Mouse (Mus musculus): ENCODE measurements at regions not wholly inside any gene's neighbourhood (a gene's known extent, or its start where the extent isn't known, plus 50 kb on each side); places are given as distances from the start of the nearest gene placed in this dataset.
A peak's percentile ranks its signal among the peaks of the same experiment; 100 is the strongest.

DNA sequence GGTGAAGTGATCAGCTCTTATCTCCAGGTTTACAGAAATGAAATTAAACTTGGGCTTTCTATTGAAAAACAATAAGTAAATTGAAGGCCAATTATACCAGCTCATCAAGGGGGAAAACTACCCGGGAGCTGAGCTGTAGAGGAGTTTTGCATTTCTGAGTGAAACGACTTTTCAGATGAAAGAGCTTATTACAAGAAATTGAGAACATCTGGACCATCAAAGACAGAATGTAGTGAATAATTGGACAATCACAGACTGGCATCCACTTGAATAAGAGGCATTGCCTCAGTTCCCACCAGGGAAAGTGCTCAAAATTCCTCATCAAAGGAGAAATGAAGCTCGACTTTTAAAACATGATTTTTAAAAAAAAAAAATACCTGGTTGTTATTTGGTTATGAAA, 675.7 kb upstream of the Auts2 start:
- no peak for DNase-seq (ENCODE audit: low spot score)

GRCm38 (mm10) chr5:133198546-133198945, 655.4 kb upstream of the Auts2 start:
- no peak for DNase-seq (ENCODE audit: low spot score)

DNA sequence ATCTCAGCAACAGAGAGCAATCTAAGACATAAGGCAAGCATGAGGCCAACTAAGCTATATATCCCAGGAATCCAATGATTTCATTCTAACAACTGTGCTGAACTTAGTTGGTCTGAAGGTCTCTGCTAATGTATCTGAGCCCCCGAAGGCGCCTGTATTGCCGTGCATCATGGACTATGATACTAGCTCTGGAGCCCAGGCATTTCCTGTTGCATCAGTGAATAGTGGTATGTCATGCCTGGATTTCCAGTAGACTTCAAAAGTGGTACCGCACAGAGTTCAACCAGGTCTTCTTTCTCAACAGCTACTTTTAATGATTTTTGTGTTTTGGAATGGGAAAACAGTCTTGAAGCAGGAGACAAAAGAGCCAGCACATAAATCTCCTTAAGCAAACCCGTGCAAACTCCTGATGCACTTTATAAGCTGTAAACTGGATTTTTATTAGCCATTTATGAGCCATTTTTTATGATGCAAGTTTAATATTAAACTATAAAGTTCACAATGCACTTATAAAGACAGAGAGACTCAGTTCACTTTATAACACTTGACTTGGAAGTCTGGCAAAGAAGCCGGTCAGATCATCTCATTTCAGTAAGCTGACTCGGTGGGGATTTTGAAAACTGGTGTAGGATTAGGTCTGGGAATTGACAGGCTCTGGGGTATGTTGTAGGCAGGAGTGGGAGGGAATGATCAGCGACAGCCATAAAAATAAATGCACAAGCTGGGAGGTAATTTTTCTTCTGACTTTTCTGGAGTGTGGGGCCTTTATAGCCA, 646.8 kb upstream of the Auts2 start:
- DNase-seq (ENCODE audit: low spot score): no peak

DNA sequence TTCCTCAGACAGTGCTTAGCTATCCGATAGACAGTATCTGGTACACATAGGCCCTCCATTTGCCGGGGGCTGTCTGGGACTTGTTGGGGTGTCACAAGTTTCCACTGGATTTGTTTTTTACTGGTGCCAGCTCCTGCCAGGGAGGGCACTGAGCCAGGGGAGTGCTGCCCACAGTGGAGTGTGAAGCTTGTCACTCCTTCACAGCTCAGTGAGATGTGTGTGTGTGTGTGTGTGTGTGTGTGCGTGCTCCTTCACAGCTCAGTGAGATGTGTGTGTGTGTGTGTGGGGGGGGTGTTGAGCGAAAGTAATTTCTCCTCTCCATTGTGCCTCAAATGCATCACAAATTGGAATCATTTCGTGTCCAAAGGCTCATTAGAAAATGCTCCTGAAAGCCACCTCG, 632.5 kb upstream of the Auts2 start:
- DNase-seq (ENCODE audit: low spot score): no peak

- DNase-seq (ENCODE audit: low spot score): peak; percentile 91
These were observed 630.1 kb upstream of the Auts2 start for GRCm38 (mm10) chr5:133173155-133173723.

DNA sequence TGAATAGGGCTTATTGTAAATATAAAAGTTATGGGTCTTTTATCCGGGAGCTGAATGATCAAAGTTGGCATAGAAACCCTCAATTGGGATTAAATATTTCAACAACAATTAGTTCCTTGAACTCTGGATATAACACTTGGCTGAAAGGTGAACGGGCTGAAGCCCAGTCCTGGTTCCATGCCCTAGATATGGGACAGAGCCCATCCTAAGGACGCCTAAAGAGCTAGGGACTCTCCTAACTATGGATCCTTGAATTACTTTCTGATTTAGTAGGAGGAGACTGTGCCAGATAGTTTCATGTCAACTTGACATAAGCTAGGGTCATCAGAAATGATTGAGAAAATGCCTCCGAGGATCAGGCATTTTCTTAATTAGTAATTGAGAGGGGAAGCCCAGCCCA, 629.5 kb upstream of the Auts2 start:
- no peak for DNase-seq (ENCODE audit: low spot score)

- no peak for DNase-seq (ENCODE audit: low spot score)
These were observed 628.1 kb upstream of the Auts2 start for GRCm38 (mm10) chr5:133171266-133171665.

DNA sequence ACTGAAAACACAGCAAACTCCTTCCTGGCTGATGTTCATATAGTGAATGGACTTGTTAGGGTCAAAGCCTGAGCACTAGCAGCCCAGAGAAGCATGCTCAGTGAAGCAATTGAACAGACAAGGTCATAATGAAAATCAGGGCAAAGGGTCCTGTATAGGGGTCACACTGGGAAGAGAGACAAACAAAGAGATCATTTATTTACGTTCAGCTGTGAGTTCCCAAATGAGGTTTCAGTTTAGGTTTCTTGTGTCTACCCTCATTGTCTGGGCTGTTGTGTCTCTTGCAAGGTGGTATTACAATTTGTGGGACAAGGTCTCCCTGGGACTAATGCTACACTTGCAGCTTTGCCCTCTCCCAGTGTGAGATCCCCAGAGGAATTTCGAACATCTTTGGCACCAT, 624.4 kb upstream of the Auts2 start:
- DNase-seq (ENCODE audit: low spot score): no peak

DNA sequence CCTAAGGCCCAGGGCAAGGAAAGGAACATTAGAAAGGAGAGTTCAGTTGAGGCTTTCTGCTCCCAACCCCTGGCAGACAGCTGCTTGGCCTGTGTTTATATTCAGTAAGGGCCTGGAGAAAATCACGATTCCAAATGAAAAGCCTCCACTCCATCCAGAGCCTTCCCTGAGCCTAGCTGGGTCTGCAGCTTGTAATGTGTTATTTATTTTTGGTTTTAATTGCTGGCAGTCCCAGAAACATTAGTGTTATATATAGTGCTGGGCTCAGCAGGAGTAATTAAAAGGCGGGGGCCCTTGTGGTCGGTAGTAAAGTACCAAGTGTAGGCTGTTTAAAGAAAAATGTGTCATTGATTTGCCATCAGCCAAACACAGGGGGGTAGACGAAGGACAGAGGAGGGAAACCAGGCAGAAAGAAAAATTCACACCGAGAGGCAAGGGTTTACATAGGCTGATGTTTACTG, 623.9 kb upstream of the Auts2 start:
- DNase-seq (ENCODE audit: low spot score): no peak

DNA sequence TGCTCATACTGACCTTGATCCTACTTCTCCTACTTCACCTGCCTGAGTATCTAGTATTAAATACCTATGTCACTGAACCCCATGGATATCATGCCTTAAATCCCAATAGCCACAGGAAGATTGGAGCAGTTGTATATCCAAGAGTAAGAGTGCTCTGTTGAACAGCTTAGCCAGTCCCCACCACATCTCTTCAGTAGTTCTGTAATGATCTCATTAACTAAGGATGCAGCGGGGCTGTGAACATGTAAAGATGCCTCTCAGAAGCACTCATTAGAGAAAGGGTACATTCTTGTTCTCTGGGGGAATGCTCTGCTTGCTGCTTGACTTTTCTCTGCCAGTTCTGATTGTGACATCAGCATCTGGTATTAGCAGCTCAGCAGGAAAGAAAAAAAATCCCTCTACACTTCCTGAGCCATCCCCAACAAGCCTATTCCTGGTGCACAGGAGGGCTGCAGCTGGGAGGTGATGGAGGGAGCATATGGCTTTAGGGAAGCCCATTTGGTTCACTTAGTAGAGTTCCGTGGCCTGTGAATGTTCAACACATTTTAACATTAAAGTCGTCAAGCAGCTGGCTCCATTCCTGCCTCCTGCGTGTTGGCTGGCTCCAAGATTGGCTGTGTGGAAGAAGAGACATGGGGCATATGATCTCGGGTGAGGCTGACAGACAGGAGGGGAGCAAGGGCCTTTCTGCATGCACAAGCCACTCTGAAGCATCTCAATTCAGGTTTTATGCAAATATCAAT, 613.1 kb upstream of the Auts2 start:
- no peak for DNase-seq (ENCODE audit: low spot score)

GRCm38 (mm10) chr5:133145996-133146395, 602.9 kb upstream of the Auts2 start:
- DNase-seq (ENCODE audit: low spot score): no peak

GRCm38 (mm10) chr5:133143679-133144078, 600.5 kb upstream of the Auts2 start:
- no peak for DNase-seq (ENCODE audit: low spot score)

DNA sequence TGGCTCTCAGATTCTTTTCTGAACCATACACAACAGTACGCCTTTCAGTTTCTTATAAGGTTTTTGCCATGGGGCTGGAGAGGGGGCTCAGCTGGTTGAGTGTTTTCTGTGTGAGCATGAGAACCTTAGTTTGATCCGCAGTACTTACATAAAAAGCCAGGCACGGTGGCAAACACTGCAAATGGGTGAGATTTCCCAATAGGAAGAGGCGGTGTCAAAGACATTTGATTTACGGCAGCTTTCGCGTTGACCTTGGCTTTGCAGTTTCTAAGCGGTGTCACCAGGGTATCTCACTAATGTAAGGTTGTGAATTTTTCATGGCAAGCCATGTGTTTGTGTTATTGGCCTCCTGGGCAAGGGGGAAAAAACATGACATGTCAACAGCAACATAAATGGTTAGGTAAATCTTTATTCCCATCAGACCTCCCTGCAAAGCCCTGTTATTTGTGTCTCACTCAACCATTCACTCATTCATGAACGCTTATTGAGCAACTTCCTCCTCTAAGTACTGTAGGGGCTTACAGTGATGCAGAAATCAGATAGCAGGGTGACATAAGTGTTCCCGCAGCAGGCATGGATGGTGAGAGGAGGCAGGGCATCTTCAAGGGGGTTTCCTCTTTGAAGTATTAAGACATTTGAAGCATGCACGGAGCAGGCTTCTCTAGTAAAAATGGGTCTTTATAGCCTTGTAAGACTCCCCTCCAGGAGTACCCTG, 599.4 kb upstream of the Auts2 start:
- DNase-seq (ENCODE audit: low spot score): no peak

DNA sequence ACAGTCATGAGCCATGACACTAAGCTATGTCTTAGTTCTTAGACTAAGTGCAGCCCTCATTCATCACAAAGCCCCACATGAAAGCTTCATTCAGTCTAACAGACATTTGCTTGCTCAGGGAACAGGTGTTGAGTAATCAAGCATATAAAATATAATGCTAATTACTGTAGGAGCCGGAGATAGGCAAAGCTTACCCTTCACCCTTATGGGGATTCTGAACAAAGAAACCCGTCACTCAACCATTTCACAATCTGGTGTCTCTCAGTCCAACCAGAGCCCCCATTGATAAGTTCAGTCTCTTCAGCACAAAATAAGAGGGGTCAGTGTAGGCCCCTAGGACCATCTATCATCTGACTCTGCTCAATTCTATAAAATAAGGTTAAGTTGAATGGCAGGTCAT, 587.9 kb upstream of the Auts2 start:
- no peak for DNase-seq (ENCODE audit: low spot score)

DNA sequence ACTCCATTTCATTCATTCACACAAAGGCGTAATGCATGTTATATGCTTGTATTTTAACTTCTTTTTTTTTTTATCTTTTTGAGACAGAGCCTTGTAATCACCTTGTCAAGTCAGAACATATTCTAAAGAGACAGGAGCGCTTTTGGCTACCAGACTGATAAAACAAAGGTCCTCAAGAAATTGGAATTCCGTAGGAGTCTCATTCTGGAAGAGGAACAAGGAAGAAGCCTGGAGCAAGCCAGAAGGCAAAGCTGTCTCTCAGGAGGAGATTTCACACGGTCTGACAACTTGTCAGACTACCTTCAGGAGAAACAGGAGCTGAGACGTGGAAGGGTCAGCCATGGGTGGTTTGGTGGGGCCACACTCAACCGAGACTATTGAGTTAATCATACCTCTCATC, 587.2 kb upstream of the Auts2 start:
- DNase-seq (ENCODE audit: low spot score): no peak

- no peak for DNase-seq (ENCODE audit: low spot score)
These were observed 581.1 kb upstream of the Auts2 start for GRCm38 (mm10) chr5:133124223-133124622.

DNA sequence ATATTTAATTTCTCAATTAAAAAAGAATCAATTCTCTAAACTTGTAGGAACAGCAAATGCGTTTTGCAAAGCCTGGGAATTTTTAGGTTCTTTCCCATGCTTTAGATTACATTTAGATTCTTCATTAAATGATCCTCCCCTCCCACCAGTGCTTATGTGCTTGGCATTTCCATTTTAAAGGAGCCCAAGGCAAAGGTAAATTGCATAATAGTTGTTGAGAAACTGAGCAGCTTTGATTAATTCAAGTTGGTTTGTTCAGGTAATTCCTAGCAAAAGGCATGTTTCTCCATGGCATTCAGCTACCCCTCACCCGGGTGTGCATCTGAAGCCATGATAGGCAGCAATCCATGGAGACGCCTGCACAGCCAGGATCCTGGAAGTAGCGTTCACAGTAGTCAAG, 570.8 kb upstream of the Auts2 start:
- DNase-seq (ENCODE audit: low spot score): no peak

GRCm38 (mm10) chr5:133113183-133113582, 570.0 kb upstream of the Auts2 start:
- DNase-seq (ENCODE audit: low spot score): no peak

- peak; percentile 55 for DNase-seq (ENCODE audit: low spot score)
These were observed 563.7 kb upstream of the Auts2 start for GRCm38 (mm10) chr5:133106691-133107354.

GRCm38 (mm10) chr5:133096340-133096739, 553.2 kb upstream of the Auts2 start:
- DNase-seq (ENCODE audit: low spot score): no peak

- no peak for DNase-seq (ENCODE audit: low spot score)
These were observed 541.7 kb upstream of the Auts2 start for GRCm38 (mm10) chr5:133084859-133085258.

DNA sequence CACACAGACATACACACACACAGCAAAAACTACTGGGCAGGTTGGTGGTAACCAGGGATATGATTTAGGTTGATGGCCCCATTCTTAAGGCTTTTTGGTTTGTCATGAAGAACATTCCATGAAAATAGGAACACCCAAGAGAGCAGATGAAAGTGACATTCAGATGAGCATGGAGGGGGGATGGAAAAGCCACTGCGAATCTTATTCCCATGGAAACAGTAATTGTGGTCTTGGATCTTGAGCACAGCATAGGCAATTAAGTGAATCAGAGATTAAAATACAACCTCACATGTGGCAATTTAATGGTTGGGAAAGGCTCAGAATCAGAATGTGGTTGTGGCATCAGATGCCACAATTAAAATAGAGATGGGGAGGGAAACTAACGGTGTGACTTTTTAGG, 537.6 kb upstream of the Auts2 start:
- no peak for DNase-seq (ENCODE audit: low spot score)

Data from lung, postnatal 25 days (tissue).